Mouse (Mus musculus) cortical plate, adult 2 months (tissue): ENCODE measurements at regions not wholly inside any gene's neighbourhood (a gene's known extent, or its start where the extent isn't known, plus 50 kb on each side); places are given as distances from the start of the nearest gene placed in this dataset.

Experiments
- H3K27ac ChIP-seq: fragments of 200-500 bp; 2 replicates; pipeline ENCODE4 v1.5.1; 2012; ENCODE audit warnings: low read length, control low read depth, inconsistent platforms; ENCODE audit not compliant: insufficient read depth
- H3K4me1 ChIP-seq: fragments of 200-500 bp; 2 replicates; pipeline ENCODE4 v1.6.1; 2011; ENCODE audit warnings: low read length; ENCODE audit not compliant: control insufficient read depth, insufficient read depth
- H3K4me3 ChIP-seq: fragments of 200-500 bp; 2 replicates; pipeline ENCODE4 v1.5.1; 2011; ENCODE audit warnings: mild to moderate bottlenecking, low read length, control low read depth; ENCODE audit not compliant: insufficient read depth
- CTCF ChIP-seq: fragments of 200-500 bp; IDR thresholded peaks from 2 replicates; pipeline ENCODE4 v1.5.1; 2011; ENCODE audit warnings: mild to moderate bottlenecking, control low read depth, low read length; ENCODE audit not compliant: insufficient read depth; ENCODE audit errors: extremely low read depth
- POLR2A ChIP-seq: fragments of 200-500 bp; IDR thresholded peaks from 2 replicates; pipeline ENCODE4 v1.6.1; 2011; ENCODE audit warnings: mild to moderate bottlenecking, low read length, control low read depth; ENCODE audit not compliant: insufficient read depth; ENCODE audit errors: extremely low read depth

DNA sequence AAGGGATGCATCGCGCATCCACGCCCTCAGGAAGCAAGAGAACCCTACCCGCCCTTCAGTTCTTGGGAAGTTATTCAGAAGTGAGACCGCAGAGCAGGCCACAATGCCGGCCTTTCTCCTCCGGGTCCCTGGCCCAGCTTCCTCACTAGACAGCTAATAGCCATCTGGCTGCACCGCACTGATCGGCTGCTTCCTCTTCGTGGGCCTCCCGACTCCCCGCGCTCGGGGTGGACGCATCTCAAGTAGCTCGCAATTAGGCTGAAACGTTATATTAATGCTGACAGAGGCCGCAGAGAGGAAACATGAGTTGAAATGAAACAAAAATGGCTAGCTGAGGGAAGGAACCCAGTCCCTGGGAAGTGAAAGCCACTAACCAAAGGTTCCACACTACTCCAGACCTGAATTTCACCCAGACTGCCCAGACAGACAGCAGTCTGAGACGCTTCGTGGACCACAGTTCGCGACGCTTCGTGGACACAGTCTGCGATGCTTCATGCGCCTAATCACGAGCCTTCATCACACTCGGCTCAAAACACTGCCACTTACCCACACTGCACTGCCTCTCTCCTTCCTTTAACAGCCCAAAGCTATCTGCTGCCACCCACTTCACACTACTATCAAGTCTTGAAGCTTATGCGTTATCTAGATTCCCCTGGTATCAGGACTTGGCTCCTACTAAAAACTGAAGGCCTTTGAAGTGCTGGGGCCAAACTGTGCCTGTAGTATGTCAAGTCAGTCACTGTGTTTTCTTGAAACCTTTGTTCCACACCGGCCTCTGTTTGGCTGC, 170.0 kb upstream of the Rpl34 start:
- TF ChIP-seq POLR2A, result no peak
- no peak for TF ChIP-seq CTCF
- H3K4me1 ChIP-seq, result no peaks in the 10 kb centered on the region
- H3K27ac ChIP-seq, result peak overlapping the region; percentile 8
- H3K4me3 ChIP-seq, result no peak overlapping the region

DNA sequence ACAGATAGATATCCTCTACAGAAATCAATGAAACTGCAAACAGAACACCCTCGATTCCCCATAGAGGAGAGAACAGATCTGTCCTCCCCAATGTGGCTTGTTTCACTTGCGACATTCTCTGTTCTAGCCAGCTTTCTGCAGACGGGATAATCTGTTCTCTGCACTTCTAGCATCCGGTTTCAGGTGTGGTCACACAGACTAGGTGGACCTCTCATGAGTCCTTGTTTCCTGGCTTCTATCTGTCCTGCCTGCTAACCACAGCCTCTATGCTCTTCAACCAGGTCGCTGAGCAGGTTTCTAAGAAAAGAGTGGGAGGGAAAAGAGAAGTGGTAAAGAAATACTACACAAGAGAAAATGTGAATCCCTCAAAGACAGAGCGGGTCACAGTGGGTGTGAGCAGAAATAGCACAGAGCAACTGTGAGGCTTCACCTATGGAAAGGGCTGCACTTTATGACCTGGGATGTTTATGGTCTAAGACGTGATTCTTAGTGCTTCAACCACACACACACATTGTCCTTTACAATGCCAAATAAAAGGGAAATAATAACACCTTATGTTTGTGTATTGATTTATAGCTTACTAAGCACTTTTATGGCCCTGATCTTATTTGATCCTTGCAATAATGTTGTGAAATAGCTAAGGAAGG, 164.1 kb upstream of the Rpl34 start:
- no peak overlapping the region for H3K27ac ChIP-seq
- H3K4me1 ChIP-seq, result no peaks in the 10 kb centered on the region
- TF ChIP-seq POLR2A (no peak), CTCF (no peak)
- H3K4me3 ChIP-seq, result no peak overlapping the region

DNA sequence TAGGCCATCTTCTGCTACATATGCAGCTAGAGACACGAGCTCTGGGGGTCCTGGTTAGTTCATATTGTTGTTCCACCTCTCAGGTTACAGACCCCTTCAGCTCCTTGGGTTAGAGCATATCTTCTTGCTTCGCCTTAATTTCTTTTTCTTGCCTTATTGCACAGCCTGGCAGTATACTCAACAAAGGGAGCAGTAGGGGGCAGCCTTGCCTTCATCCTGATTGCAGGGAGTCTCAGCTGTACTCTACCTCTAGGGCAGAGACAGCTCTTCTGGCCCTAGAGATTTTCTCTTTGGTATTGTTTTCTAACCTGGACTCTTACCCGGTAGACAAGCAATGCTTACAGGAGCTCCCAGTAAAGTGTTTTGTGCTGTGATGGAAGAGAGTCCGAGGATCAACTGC, 161.1 kb upstream of the Rpl34 start:
- Histone ChIP-seq H3K4me3 (no peak overlapping the region), H3K4me1 (no peaks in the 10 kb centered on the region), H3K27ac (no peak overlapping the region)
- no peak for TF ChIP-seq CTCF
- no peak for TF ChIP-seq POLR2A

DNA sequence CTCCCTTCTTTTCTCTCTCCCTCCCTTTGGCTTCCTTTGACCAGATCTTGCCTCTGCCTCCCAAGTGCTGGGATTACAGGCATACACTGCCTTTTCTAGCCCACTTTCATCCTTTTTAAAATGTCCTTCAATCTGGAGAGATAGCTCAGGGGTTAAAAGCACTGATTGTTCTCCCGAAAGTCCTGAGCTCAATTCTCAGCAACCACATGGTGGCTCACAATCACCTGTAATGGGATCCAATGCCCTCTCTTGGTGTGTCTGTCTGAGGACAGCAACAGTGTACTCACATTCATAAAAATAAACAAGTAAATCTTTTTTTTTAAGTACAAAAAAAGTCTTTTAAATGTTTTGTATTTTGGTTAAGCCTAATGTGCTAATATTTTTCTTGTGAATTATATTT, 158.4 kb upstream of the Rpl34 start:
- no peak overlapping the region for H3K4me3 ChIP-seq
- H3K4me1 ChIP-seq, result no peaks in the 10 kb centered on the region
- no peak for TF ChIP-seq POLR2A
- no peak for TF ChIP-seq CTCF
- no peak overlapping the region for H3K27ac ChIP-seq

DNA sequence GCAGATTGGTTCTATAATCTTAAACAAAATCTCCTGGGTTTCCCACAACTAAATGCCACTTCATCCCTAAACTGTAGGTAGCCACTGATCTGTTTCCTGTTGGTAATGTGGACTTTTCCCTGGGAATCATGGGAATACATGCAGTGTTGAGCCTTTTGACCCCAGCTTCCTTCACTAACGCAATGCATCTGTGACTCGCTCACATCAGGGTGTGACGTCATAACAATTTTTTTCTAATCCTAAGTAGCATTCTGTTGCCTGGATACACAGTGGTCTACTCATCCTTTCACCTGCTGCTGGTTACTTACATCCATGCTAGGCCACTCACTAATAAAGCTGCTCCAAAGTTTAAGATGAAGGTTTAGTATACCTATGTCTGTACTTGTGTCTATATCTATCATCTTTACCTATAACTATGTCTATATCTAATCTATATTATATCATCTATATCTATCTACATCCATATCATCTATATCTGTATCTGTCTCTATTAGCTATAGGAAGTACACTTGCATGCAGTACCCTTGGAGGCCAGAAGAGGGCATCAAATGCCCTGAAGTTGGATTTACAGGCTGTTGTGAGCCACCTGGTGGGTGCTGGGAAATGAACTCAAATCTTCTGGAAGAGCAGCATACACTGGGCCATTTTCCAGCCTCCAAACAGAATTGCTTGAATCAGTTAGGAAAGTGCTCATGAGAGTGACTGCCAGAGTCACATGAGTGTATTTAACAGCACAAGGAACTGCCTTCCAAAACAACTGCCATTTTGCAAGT, 157.5 kb upstream of the Rpl34 start:
- Histone ChIP-seq H3K4me3 (no peak overlapping the region), H3K27ac (no peak overlapping the region), H3K4me1 (no peaks in the 10 kb centered on the region)
- TF ChIP-seq POLR2A (no peak), CTCF (peak; percentile 25; the same call in 1 of the 2 replicates)

DNA sequence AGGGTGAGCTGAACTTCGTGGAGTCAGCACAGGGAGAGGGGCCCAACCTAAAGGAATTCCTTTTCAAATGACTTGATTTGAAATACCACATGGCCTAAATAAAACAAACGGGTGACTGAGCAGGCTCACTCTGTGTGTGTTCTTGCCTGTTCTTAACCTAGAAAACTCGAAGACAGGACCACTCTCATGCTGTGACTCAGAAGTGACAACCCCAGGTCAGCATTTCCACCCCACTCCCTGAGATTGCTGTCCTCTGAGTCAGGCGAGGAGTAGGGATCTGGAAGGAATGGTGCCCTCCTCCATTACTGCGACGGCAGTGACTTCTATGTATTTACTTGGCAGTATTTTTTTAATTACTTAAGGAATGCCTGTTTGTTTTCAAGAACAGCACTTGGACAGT, 155.8 kb upstream of the Rpl34 start:
- no peak overlapping the region for H3K27ac ChIP-seq
- no peaks in the 10 kb centered on the region for H3K4me1 ChIP-seq
- H3K4me3 ChIP-seq, result no peak overlapping the region
- TF ChIP-seq POLR2A, result no peak
- TF ChIP-seq CTCF, result no peak

DNA sequence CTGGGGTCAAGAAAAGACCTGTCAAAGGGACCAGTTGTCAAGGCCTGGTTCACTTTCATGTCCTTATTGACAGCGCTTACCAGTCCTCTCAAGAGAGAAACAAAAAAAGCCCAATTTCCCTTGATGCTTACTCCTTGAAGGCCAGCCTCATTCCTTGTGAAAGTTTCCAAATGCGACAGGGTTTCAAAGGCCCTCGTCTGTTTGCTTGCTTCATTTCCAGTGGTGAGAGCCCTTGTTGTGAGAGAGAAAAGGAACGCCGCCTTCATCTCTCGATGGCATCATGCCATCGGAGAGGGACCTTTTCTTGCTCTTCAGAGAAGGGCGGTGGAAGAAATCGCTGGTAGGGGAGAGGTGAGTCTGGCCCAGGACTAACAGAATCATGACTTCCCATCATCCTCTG, 154.2 kb upstream of the Rpl34 start:
- Histone ChIP-seq H3K4me3 (no peak overlapping the region), H3K4me1 (no peaks in the 10 kb centered on the region), H3K27ac (no peak overlapping the region)
- no peak for TF ChIP-seq CTCF
- TF ChIP-seq POLR2A, result no peak

DNA sequence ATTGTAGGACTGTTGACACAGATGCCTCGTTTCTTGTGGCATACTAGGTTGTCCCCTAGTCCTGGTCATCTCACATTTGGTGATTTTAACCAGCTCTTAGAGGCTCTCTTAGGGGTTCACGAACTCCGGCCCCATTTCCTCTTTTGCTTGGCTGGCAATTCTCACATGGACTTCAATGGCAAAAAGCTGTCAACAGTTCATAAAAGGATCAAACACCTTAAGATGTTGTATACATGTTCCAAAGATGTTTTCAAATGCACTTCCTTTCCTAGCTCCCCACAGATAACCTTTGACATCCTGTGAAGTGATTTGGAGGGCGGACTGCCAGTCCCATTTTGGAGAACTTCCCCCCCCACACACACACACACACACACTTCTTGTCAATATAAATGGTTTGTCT, 153.7 kb upstream of the Rpl34 start:
- Histone ChIP-seq H3K27ac (no peak overlapping the region; the same call in 1 of the 2 replicates), H3K4me3 (no peak overlapping the region), H3K4me1 (no peaks in the 10 kb centered on the region)
- TF ChIP-seq POLR2A (no peak), CTCF (no peak)

DNA sequence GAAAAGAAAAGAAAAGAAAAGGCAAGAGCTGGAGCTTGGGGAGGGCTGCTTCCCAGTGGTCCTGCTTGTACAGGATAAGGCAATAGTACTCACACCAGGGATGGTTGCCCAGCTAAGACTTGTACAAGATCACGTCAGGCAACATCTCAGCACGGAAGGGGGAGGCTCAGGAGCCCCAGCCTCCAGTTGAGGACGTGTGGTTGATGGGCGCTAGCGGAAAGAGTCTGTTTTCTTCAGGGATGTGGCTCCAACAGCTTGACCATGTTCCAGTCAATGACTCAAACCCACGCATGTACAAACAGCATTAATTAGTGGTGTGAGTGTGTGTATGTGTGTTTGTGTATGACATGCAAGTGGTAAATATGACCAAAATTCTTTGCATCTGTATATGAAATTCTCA, 153.1 kb upstream of the Rpl34 start:
- Histone ChIP-seq H3K4me3 (no peak overlapping the region), H3K4me1 (no peaks in the 10 kb centered on the region), H3K27ac (no peak overlapping the region)
- TF ChIP-seq POLR2A (no peak), CTCF (no peak)
